Mouse (Mus musculus) adrenal gland, adult 8-10 months (tissue): Measurements from ENCODE around the gene Bco2. TPM values are rescaled to one million over a fixed set of nuclear protein-coding genes. Genes with fewer than 3 reads are reported as not detected.

ENCODE experiments used
- DNase-seq: peaks from one replicate; pipeline ENCODE4 v3.0.0; 2022
- total RNA-seq, 4 experiments: library from RNA; stranded (reverse); gene quantifications; 2 replicates each; pipeline ENCODE4 v1.2.4; 2022

Bco2 gene
- total RNA-seq, 4 experiments from 2014 or later, result 4.8 to 7.0 (median 5.6) TPM

- no peak for DNase-seq
Observed at GRCm38 (mm10) chr9:50507570-50507969, 47.4 kb downstream of the Bco2 start.

DNA sequence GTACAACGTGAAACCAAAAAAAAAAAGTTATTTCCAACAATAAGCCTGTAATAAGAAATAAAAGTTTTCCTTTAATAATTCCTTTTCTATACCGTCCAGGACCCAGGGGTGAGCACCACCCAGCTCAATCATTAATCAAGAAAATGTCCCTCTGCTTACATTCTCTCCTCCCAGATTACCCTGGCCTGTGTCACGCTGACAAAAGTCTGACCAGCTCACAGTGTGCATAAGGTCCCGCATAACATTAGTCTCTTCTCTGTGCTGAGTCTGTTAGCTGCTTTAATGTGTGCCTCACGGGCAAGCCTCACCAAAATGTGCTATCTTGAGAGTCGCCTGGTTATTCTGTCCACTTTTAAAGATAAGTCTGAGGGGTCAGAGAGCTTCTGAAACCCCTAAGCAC lies 49.6 kb downstream of the Bco2 start:
- no peak for DNase-seq

DNA sequence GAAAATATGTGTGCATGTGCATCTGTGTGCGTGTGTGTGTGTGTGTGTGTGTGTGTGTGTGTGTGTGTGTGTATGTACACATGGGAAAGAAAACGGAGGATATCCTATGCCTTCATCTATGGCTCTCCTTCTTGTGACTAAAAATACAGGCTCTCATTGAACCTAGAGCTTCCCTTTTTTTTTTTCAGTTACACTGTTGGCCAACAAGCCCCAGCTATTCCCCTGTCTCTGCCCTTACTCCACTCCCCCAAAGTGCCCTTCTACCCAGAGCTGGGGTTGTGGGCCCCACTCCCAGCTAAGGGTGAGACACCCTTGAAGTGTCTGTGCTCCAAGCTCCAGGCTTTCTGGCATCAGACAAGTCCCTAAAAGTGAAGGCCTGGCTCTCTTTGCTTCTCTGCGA lies 52.0 kb downstream of the Bco2 start:
- DNase-seq, result no peak

DNA sequence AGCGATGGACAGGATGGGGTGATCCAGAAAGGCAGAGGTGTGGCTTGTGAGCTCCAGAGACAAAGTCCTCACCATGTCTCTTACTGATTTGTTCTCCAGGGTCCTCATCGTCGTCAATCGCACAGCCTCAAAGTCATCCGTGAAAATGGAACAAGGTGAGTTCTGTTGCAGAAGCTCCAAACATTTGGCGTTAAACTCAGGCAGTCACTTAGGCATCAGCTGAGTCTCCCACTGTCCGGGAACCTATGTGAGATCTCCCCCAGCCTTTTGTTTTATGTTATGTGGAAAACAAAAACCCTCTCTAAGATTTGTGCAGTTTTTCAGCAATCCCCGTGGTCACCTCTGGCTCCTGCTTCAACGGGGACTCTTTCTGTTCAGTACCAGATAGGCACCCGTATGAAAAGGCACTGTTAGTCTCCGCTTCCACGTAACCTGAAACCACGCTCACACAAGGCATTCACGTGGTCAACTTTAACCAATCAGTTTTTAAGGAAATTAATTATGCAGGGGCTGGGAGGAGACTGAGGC lies 53.9 kb downstream of the Bco2 start:
- no peak for DNase-seq

GRCm38 (mm10) chr9:50500467-50500973 lies 54.5 kb downstream of the Bco2 start:
- no peak for DNase-seq

GRCm38 (mm10) chr9:50499781-50500180 lies 55.2 kb downstream of the Bco2 start:
- no peak for DNase-seq

DNA sequence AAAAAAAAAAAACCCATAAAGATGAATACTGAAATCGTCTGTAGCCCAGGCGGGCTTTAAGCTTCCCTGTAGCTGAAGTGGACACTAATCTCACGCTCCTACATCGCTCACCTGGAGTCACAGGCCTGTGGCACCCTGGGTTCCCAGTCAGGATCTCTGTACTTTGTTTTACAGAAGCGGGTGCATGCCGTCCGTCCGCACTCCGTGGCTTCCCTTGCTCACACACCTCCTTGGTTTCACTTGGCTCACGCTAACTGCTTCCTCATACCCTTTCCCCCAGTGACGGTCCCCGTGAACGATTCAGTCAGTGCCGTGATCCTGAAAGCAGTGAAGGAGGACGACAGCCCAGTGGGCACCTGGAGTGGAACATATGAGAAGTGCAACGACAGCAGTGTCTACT lies 56.2 kb downstream of the Bco2 start:
- DNase-seq, result no peak

DNA sequence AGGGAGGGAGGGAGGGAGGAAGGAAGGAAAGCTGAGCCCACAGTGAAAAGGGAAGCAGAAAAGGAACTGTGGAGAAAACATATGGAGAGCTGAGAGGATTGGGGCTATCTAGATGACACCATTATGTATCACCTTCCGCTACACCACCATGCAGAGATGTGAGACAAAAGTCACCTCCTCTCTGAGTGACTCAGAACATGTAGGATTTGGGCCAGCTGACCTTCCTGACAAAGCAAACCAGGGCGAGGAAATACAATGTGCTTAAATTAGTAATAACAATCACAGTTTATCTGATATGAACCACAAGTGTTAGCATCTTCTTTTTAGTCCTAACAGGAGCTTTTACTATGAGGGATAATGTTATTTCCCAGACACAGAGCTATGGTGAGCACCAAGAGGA lies 57.4 kb downstream of the Bco2 start:
- DNase-seq, result no peak

DNA sequence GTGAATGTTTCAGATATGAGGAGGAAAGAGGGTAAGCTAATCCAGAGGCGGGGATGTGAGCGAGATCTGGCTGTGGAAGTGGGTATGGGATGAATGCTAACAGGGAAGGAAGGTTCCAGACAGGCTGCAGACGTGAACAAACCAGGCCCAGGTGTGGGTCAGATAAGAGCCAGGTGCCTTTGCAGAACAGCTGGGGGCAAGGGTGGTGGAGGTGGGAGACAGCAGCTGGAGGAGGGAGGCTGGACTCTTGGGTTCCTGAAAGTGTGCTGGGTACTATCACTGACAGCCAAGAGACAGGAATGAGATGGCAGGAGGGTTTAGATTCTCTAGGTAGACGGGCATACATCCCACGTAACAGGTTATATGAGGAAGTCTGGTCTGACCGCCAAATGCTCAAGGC lies 57.9 kb downstream of the Bco2 start:
- no peak for DNase-seq

DNA sequence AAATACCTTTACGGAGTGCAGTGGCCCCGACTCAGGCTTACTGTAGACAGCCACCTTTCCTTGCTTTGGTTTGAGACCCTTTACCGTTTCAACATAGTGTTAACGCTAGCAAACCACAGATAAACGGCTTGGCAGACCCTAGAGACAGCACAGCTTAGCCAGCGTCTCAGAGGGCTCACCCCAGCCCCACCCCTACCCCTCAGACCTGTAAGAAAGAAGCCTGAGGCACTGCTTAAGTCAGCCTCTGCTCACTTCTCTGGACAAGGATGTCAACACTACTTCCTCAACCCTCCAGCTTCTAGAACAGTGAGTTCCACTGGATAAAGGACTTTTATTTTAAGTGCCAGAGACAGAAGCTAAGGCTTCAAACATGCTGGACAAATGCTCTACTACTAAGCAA lies 58.4 kb downstream of the Bco2 start:
- no peak for DNase-seq

GRCm38 (mm10) chr9:50496151-50496505 lies 58.9 kb downstream of the Bco2 start:
- DNase-seq, result no peak

GRCm38 (mm10) chr9:50495405-50496150 lies 59.4 kb downstream of the Bco2 start:
- no peak for DNase-seq

GRCm38 (mm10) chr9:50494311-50494710 lies 60.7 kb downstream of the Bco2 start, which contains the start of gene Plet1:
TSS of gene Plet1 (plus strand) at chr9:50494525.
- no peak for DNase-seq

DNA sequence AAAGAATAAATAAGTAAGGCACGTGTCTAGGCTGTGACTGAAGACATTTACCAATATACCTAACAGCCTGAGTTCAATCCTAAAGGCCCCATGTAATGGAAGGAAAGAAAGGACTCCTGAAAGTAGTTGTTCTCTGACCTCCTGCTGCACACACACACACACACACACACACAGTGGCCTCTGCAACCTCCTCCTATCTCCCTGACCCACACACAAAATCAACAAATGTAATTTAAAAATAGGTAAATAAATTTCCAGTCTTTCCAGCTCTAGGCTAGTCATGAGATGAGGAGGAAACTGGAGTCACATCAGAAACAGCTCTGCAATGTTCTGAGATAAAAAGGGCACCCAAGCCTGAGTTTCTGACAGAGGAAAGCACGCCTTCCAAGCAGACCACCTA lies 61.2 kb downstream of the Bco2 start:
- DNase-seq, result no peak

- no peak for DNase-seq
Observed at GRCm38 (mm10) chr9:50491531-50492045, 63.4 kb downstream of the Bco2 start.

- DNase-seq, result no peak
Observed at GRCm38 (mm10) chr9:50490836-50491235, 64.1 kb downstream of the Bco2 start.

GRCm38 (mm10) chr9:50485521-50485920 lies 69.5 kb downstream of the Bco2 start:
- DNase-seq, result no peak

Other genes with a start within 250 kb of the Bco2 start
- 1,000 to 10,000 TPM; 1,030 to 1,496 (median 1,206) TPM for gene Rpl10-ps3, start 210.2 kb downstream of the Bco2 start, total RNA-seq
- under 1 TPM in 2 of 4 experiments, not detected in 2; 0.28 to 0.35 TPM for gene Plet1, start 60.7 kb downstream of the Bco2 start, total RNA-seq
- 10 to 100 TPM; 54.1 to 70.2 (median 63.4) TPM for gene Pts, start 26.5 kb downstream of the Bco2 start, total RNA-seq
- gene Il18, start 354 bp downstream of the Bco2 start, total RNA-seq, result 1 to 10 TPM; 5.5 to 9.1 (median 7.3) TPM
- not detected for gene Tex12, start 6.1 kb upstream of the Bco2 start, total RNA-seq
- 100 to 1,000 TPM; 137 to 229 (median 191) TPM for gene Sdhd, start 48.6 kb upstream of the Bco2 start, total RNA-seq
- gene Timm8b, start 48.7 kb upstream of the Bco2 start, total RNA-seq, result 100 to 1,000 TPM; 139 to 206 (median 156) TPM
- 1 to 10 TPM; 2.5 to 3.5 (median 3.0) TPM for gene Pih1d2, start 62.1 kb upstream of the Bco2 start, total RNA-seq
- gene Nkapd1, start 62.3 kb upstream of the Bco2 start, total RNA-seq, result 10 to 100 TPM; 16.8 to 24.3 (median 22.4) TPM
- 100 to 1,000 TPM in 2 of 4 experiments, 10 to 100 TPM in 2; 71.5 to 123 (median 102) TPM for gene Dlat, start 104.6 kb upstream of the Bco2 start, total RNA-seq
- 10 to 100 TPM in 3 of 4 experiments, 1 to 10 TPM in 1; 9.5 to 13.6 (median 11.7) TPM for gene Dixdc1, start 184.3 kb upstream of the Bco2 start, total RNA-seq
- 1 to 10 TPM; 6.6 to 9.3 (median 7.9) TPM for gene 2310030G06Rik, start 191.4 kb upstream of the Bco2 start, total RNA-seq
- gene Cryab, start 196.1 kb upstream of the Bco2 start, total RNA-seq, result 10 to 100 TPM; 26.8 to 60.1 (median 38.2) TPM
- gene Hspb2, start 197.2 kb upstream of the Bco2 start, total RNA-seq, result 1 to 10 TPM; 3.0 to 3.2 (median 3.1) TPM
- 1 to 10 TPM; 5.3 to 8.9 (median 6.7) TPM for gene Fdxacb1, start 213.1 kb upstream of the Bco2 start, total RNA-seq
- 10 to 100 TPM; 17.6 to 31.5 (median 21.7) TPM for gene Alg9, start 219.8 kb upstream of the Bco2 start, total RNA-seq
- 10 to 100 TPM; 43.1 to 53.3 (median 44.2) TPM for gene 1110032A03Rik, start 220.3 kb upstream of the Bco2 start, total RNA-seq